Mouse (Mus musculus): Measurements from ENCODE around the gene Cgn.

DNA sequence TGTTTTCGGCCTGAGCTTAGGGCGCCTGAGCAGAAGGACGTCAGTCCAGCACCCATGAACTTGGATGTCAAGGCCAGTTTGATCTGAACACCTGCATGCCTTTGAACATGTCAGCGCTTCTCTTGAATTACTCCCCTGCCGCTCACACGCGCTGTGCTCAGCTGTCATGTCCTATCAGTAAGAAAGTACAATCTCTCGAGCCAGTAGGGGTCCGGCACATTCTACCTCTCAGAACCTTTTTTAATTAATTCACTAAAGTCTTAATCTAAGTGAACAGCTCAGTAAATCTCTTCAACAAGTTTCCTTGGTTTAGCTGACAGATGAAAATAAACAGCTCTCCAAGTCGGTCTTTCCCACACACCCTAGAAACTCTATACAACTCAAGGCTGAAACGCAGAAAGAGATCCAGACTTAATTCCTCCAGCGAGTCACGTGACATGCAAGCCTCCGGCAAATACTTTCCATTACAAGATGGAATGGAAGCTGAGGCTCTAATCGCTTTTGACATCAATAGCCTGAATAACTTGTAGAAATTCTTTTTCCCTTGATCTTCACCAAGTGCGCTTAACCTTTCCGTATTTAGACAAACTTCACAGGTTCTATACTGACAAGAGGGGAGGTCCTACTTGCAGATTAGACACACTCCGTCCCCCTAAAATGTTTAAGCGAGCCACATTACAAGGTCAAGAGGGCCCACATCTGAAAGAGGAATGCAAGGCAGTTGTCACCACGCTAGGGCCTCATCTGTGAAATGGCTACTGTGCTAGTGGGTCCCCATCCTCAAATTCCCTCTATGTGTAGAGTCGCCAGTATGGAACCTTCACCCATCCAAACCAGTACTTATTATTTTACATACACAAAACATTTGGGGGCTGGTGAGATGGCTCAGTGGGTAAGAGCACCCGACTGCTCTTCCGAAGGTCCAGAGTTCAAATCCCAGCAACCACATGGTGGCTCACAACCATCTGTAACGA, 33.4 kb upstream of the Cgn start:
- TF ChIP-seq HCFC1 (IDR thresholded peaks at IDR 0.05; ENCODE audit: low read depth, low read length) (no peak), CTCF (IDR thresholded peaks at IDR 0.05 in 2 of 3, conservative IDR thresholded peaks at IDR 0.05 in 1 of 3; ENCODE audit: control insufficient read depth in 1 of 3, insufficient read depth in 1 of 3, low read depth in 2 of 3, low read length in 3 of 3, poor library complexity in 1 of 3, severe bottlenecking in 1 of 3) (no peak), POLR2A (IDR thresholded peaks at IDR 0.05; ENCODE audit: control insufficient read depth in 1 of 2, insufficient read depth in 1 of 2, low read depth in 1 of 2, low read length in 2 of 2, poor library complexity in 1 of 2) (no peak), GABPA (IDR thresholded peaks at IDR 0.05; ENCODE audit: low read depth, low read length) (no peak), MEF2A (IDR thresholded peaks at IDR 0.05; ENCODE audit: extremely low read depth, insufficient replicate concordance, low read depth, low read length, poor library complexity, severe bottlenecking) (no peak), ZNF384 (IDR thresholded peaks at IDR 0.05; ENCODE audit: low read depth, low read length) (no peak), MYC (IDR thresholded peaks at IDR 0.05; ENCODE audit: low read depth, low read length) (no peak), SIN3A (IDR thresholded peaks at IDR 0.05; ENCODE audit: low read length) (no peak), RAD21 (IDR thresholded peaks at IDR 0.05; ENCODE audit: low read depth, low read length) (no peak), E2F4 (IDR thresholded peaks at IDR 0.05; ENCODE audit: borderline replicate concordance, low read depth, low read length) (no peak), BHLHE40 (IDR thresholded peaks at IDR 0.05; ENCODE audit: borderline replicate concordance, low read depth, low read length) (no peak), USF2 (IDR thresholded peaks at IDR 0.05; ENCODE audit: borderline replicate concordance in 1 of 2, insufficient read depth in 1 of 2, low read depth in 1 of 2, low read length in 2 of 2) (no peak)
